Mouse (Mus musculus) G1E-ER4 (cell line): Measurements from ENCODE around the gene Zmynd8. TPM values are rescaled to one million over a fixed set of nuclear protein-coding genes. Genes with fewer than 3 reads are reported as not detected.
A peak's percentile ranks its signal among the peaks of the same experiment; 100 is the strongest.

Source experiments
- GATA1 ChIP-seq: IDR thresholded peaks from one replicate; pipeline ENCODE4 v1.8.0; 2012; ENCODE audit warnings: low read length, inconsistent platforms
- polyA plus RNA-seq: library from polyadenylated mRNA; stranded (reverse); fragments of >175 nt; gene quantifications from 2 replicates; pipeline ENCODE4 v1.2.3, GENCODE M21; 2012

The Zmynd8 gene
- polyA plus RNA-seq, 1 experiment: 76.5 TPM

DNA sequence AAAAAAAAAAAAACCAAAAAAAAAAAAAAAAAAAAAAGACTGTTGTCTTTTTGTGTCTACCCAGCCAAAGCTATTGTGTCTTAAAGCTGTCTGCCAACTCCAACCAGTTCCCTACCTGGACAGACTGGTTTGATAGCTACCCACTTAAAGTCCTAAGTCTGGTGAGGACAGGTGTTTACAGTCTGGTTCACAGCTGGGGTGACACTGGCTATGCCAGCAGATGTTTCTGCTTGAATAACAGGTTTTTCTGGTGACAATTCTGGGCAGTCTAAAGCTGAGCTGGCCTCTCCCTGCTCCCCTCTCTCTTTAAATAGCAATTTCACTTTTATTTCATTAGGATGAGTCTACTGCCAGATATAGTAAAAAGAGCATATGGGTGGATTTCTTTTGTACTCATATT is 10.9 kb upstream of the Zmynd8 start:
- no peak for TF ChIP-seq GATA1

DNA sequence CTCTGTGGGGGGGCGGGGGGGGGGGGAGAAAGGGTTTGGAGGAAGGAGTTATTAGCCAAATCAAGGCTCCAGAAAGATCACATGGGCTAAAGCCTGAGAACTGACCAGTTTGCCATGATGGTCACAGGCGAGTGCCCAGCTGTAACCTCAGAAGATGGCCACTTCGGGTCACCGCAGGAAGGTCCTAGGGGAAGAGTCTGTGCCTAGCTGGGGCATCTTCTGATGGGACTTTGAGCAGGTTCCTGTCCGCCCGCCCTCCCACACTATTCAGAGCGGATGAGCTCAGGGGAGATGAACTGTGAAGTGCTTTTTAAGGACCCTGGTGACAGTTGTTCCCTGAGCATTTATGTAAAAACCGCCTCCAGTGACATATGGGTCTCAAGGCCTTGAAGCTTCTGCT is 8.4 kb upstream of the Zmynd8 start:
- TF ChIP-seq GATA1: no peak

DNA sequence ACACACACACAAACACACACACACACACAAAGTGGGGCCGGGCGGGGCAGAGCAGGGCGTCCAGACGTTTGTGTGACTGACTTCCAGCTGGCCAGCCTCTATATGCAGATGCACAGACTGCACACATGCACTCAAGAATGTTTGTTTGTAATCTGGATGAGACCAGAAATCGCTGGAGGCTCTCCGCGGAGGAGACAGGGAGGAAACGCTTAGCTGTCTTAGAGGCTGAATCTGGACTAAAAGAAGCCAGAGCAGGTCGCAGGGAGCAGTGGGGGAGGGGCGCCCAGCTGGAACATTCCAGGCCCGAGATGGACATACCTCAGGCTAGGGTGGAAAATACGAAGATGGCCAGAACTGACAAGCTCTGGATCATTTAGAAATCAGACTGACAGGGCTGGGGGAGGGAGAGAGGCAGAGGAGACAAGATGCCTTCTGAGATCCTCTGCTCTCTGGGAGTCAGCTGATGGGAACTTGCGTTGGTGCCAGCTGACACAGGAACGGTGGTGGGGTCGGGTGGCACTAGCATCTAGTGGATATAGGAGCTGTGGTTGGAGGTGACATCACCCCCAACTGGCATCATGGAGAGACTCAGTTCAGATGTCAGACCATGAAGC is 7.6 kb upstream of the Zmynd8 start:
- TF ChIP-seq GATA1: no peak

DNA sequence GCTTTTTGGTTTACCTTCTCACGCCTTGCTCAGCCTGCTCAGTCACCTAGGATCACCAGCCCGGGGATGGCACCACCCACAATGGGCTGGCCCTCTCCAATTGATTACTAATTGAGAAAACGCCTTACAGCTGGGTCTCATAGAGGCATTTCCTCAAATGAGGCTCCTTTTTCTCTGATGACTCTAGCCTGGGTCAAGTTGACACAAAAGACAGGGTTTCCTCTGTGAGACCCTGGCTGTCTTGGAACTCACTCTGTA is 2.2 kb upstream of the Zmynd8 start:
- no peak for TF ChIP-seq GATA1

DNA sequence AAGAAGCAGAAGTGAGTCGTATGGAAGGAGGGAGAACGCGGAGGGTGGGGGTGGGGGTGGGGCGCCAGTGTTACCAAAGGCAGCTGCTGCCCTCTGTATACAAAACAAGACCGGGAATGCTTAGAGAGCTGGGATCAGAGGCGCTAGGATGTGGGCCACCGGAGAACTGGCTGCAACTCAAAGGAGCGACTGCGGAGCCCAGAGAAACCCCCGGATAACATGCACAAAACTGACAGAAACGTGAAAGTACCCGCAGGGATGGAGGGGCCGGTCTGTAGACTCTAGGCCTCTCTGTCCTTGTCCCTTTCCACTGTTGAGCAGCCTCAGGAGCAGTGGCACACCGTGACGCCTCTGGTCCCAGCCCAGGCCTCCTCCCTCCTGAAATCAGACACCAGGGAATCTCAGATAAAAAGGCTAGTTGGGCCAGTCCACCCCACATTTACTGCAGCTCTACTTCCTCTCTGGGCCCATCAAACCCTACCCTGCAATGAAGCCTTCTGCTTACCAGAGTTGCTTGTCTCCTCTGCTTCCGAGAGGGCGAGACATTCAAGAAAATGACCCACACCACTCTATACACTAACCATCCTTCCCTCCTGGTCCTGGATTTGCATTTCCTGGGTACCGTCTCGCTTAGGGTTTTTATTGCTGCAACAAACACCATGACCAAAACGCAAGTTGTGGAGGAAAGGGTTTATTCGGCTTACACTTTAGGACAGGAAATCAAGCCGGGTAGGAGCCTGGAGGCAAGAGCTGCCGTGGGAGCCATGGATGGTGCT is 1.7 kb upstream of the Zmynd8 start:
- no peak for TF ChIP-seq GATA1

DNA sequence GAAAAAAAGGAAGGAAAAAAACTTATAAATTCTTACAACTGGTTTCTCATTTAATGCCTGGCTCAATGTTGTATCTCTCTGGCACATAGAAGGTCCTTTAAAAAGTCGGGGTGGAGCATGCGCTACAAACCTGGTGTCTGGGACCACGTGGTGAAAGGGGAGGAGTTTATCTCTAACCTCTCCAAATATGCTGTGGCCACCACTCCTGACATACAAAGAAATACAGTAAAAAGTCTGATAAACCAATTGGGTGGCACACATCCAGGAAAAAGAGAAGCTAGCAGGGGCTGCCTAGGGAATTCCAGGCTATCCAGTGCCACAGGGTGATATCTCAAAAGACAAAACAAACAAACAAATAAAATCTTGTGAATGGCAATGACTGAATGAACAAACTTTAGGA is 1.1 kb upstream of the Zmynd8 start:
- no peak for TF ChIP-seq GATA1

DNA sequence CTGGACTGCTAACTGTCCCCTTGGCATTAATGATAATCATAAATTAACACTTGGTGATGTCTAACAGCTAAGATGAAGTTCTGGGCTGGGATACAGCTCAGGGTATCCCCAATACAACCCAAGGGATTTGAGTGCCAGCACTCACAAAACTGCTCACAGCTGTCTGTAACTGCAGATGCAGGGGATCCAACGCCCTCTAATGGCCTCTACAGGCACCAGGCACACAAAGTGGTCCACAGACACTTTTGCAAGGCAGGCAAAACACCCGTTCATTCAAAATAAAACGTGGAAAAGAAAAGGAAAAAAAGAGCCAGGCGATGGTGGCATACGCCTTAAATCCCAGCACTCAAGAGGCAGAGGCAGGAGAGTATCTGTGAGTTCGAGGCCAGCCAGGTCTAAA is 658 bp upstream of the Zmynd8 start:
- TF ChIP-seq GATA1: no peak

DNA sequence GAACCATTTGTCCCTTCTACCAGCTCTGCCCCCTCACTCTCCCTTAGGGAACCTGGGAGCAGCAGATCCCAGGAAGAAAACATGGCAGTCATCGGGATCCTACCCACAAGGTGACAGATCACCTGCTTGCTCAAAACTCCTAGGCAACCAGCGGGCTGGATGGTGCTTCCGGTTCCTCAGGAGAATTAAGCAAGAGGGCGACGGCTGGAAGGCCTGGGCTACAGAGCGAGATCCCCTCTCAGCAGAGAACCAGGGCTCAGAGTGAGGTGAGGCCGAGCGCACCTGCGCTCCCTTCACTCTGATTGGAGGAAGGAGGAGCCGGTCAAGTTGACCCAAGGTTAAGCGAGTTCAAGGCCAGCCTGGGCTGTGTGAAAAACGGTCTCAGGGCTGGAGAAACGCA is 2.6 kb downstream of the Zmynd8 start:
- no peak for TF ChIP-seq GATA1

DNA sequence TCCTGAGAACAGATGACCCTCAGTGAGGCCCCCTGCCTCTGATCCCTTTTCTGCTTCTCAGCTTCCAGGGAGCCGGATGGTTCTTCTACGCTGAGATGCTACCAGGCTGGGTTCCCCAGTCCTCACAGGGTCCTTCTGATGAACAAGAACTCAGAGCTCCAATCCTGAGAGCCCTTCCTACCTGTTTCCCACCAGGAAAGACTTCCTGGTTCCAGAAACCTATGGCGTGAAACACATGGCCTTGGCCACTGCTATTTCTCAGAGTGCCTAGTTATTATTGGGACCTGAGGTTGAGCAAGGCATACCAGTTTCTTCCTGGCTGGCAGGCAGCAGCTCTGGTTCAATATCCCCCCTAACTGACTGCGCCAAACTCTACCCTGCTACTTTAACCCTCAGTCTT is 3.1 kb downstream of the Zmynd8 start:
- TF ChIP-seq GATA1: no peak

DNA sequence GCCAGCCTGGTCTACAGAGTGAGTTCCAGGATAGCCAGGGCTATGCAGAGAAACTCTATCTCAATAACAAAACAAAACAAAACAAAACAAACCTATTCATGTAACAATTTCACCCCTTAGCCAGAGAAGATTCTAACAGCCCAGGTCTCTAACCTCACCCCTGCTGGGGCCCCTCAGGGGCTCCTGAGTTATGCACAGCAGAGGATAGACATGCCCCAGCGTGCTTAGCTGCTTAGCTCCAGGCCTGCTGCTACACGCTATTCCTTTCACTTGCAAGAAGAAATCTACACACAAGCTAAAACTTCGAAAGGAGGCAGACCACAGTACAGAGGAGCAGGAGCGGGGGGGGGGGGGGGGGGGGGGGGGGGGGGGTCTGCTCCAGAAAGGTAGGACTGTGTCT is 4.3 kb downstream of the Zmynd8 start:
- TF ChIP-seq GATA1: no peak

DNA sequence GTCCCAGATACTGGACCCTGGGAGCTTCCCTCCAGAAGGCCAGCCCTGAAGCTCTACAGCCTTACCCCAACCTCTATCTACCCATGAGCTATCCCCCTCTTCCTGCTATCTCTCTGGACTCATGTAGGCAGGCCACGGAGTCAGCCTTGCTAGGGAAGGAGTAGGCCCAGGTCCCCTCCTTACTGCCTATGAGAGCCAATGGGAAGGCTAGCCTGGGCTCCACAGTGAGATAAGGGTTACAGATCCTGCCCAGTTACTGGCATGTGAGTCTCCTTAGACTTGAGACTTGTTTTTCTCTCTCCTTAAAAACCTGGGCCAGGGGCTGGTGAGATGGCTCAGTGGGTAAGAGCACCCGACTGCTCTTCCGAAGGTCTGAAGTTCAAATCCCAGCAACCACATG is 5.6 kb downstream of the Zmynd8 start:
- TF ChIP-seq GATA1: no peak

DNA sequence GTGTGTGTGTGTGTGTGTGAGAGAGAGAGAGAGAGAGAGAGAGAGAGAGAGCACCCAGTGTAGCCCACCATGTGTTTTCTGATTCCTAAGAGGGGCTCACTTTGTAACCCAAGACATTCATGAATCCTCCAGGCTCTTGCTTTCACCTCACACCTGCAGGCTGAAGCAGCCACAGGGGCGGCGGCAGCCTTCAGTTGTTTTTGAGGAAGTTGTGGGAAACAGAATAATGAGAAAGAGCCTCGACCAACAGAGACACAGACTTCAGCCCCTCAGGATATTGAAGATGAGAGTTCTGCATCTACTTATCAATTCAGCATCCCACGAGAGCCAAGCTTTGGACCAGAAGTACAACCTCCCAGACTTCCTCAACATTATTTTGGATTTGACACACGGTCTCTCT is 6.2 kb downstream of the Zmynd8 start:
- TF ChIP-seq GATA1: no peak

DNA sequence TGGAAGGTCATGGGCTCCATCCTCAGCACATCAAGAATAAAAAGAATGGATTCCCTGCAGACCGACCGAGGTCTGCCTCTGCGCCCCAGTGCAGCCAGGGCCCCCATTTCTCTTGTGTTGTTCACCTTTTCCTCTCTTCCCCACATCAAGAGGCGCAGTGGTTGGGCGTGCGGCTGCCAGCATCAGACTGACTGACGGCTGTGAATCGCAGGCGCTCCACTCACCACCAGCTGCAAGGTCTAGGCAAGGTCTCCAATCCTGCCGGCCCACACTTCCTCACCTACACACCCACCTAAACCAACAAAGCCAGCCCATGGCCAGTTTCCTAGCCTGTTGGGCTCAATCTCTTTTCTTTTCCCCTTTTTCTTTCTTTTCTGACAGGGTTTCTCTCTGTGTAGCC is 8.4 kb downstream of the Zmynd8 start:
- TF ChIP-seq GATA1: no peak

DNA sequence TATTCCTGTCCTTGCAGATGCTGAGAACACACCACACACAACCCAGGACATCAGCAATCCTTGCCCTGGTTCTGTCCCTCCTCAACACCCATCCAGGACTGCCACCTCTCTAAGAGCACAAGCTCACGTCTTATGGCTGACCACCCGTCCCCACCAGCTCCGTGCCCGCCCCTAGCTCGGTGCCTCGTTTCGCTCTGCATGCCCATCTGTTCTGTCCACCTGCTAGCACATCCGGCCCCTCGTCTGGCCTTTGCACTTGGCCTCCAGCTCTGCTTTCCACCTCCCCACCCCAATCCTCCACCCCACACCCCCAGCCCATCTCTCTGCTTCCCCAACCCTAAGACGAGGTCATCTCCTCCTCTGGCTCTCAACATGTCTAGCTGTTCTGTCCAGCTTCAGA is 8.9 kb downstream of the Zmynd8 start:
- no peak for TF ChIP-seq GATA1

DNA sequence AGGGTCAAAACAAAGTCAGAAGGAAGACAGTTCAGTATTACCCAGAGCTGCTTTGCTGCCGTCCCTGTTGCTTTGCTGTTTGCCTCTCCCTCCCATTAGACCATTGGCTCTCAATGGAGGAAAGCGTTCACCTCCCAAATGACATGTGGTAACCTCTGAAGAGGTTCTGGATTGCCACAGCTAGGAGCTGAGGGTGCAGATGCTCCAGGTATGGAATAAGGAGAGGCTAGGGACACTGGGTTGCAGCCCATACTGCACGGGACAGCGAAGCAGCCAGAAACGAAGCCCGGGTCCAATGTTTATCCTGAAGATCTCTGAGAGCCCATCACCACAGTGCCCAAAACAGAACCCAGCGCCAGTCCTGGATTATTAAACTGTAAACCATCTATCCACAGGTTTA is 9.6 kb downstream of the Zmynd8 start:
- no peak for TF ChIP-seq GATA1

DNA sequence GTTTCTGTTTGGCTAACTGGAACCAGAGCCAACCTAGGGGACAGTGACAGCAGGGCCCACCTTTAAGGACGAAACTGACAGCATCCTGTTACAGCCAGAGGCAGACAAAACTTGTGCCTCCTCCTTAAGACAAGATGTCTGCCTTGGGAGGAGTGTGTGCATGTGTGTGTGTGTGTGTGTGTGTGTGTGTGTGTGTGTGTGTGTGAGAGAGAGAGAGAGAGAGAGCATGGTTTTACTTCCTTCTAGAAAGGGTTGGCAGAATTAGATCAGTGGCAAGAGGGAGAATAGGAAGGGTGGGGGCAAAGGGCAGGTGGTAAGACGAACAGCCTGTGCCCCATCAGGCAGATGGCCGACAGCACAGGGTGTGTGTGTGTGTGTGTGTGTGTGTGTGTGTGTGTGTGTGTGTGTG is 10.0 kb downstream of the Zmynd8 start:
- no peak for TF ChIP-seq GATA1

DNA sequence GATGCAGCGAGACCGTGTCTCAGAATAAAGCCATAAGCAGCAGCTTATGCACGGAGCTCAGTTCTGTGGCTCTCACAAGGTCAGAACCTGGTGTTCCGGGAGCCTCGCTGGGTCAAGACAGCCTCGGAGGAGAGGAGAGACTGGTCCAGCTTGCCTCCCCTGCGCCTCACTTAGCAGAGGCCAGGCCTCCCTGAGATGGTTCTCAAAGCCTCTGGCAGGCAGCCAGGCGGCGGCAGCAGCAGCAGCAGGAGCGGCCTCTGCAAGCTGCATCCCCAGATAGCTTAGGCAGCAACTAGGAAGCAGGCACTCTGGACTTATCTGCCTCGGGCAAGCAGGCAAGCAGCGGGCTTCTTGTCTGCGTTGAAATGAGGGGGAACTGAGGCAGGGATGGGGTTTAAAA is 10.4 kb downstream of the Zmynd8 start:
- peak; percentile 17 for TF ChIP-seq GATA1
